Mouse (Mus musculus) heart, embryonic 14.5 days (tissue): ENCODE measurements around the gene Phb2. TPM values are rescaled to one million over a fixed set of nuclear protein-coding genes. Genes with fewer than 3 reads are reported as not detected.

Source experiments
- microRNA counts: library from miRNA; unstranded; fragments of <30 nt; microRNA quantifications from one replicate; lab custom pipeline; 2016
- microRNA-seq: library from miRNA; unstranded; fragments of <30 nt; microRNA quantifications from one replicate; pipeline ENCODE4, GENCODE M21; 2016
- polyA plus RNA-seq: library from polyadenylated mRNA; unstranded; fragments of >200 nt; fragmentation: Nextera tagmentation; extraction: Ambion mirVana; gene quantifications from 2 replicates; pipeline ENCODE4 v1.2.1, GENCODE M21; 2014

The Phb2 gene
- polyA plus RNA-seq, 1 experiment from 2014 or later: 295 TPM

MicroRNA genes within 50 kb of the gene (microRNA counts, 519-probe panel; counts per million panel counts)
- microRNA mmu-miR-141 (lab: Ali Mortazavi, UCI) (322 counts per million, percentile 70 among the panel's probes with 10 or more counts), microRNA mmu-miR-200c (lab: Ali Mortazavi, UCI) (322 counts per million, percentile 70 among the panel's probes with 10 or more counts)

Small RNAs within 50 kb of the gene (microRNA-seq; reads per million reads assigned to microRNA genes)
- gene Mir141: 5.6 reads per million, percentile 15 among the genes with 10 or more reads in this experiment
- gene Mir200c: 42.8 reads per million, percentile 41 among the genes with 10 or more reads in this experiment

Other genes starting within 250 kb of the Phb2 start
- 0.49 and 1.5 TPM in 2 replicates for gene Clstn3, start 247.5 kb upstream of the Phb2 start, polyA plus RNA-seq
- 0.36 and 0.58 TPM in 2 replicates for gene C1rl, start 219.2 kb upstream of the Phb2 start, polyA plus RNA-seq
- 0.55 and 0.59 TPM in 2 replicates for gene C1ra, start 199.9 kb upstream of the Phb2 start, polyA plus RNA-seq
- 0.07 and 0.26 TPM in 2 replicates for gene C1s1, start 170.0 kb upstream of the Phb2 start, polyA plus RNA-seq
- gene C1rb, start 142.0 kb upstream of the Phb2 start, polyA plus RNA-seq: not detected in 2 replicates
- gene C1s2, start 76.3 kb upstream of the Phb2 start, polyA plus RNA-seq: not detected in 2 replicates
- gene Lpcat3, start 49.3 kb upstream of the Phb2 start, polyA plus RNA-seq: 45.0 and 47.7 TPM in 2 replicates
- gene Emg1, start 158 bp upstream of the Phb2 start, polyA plus RNA-seq: 114 and 117 TPM in 2 replicates
- 4.9 and 8.6 TPM in 2 replicates for gene Ptpn6, start 26.4 kb downstream of the Phb2 start, polyA plus RNA-seq
- 449 and 503 TPM in 2 replicates for gene Grcc10, start 29.0 kb downstream of the Phb2 start, polyA plus RNA-seq
- not detected in 2 replicates for gene Gm45234, start 43.7 kb downstream of the Phb2 start, polyA plus RNA-seq
- gene Atn1, start 44.2 kb downstream of the Phb2 start, polyA plus RNA-seq: 6.2 and 9.3 TPM in 2 replicates
- gene Eno2, start 57.3 kb downstream of the Phb2 start, polyA plus RNA-seq: 4.2 TPM in 2 replicates
- not detected in 2 replicates for gene Lrrc23, start 67.4 kb downstream of the Phb2 start, polyA plus RNA-seq
- 4.0 and 5.7 TPM in 2 replicates for gene Spsb2, start 96.3 kb downstream of the Phb2 start, polyA plus RNA-seq
- gene Tpi1, start 102.0 kb downstream of the Phb2 start, polyA plus RNA-seq: 1,486 and 1,545 TPM in 2 replicates
- gene Usp5, start 117.1 kb downstream of the Phb2 start, polyA plus RNA-seq: 78.9 and 85.9 TPM in 2 replicates
- gene Cdca3, start 117.2 kb downstream of the Phb2 start, polyA plus RNA-seq: 126 and 139 TPM in 2 replicates
- gene Gnb3, start 127.9 kb downstream of the Phb2 start, polyA plus RNA-seq: 6.7 and 7.5 TPM in 2 replicates
- gene P3h3, start 145.4 kb downstream of the Phb2 start, polyA plus RNA-seq: 18.7 and 20.5 TPM in 2 replicates
- gene Gpr162, start 151.6 kb downstream of the Phb2 start, polyA plus RNA-seq: 0.71 and 0.86 TPM in 2 replicates
- gene Cd4, start 175.9 kb downstream of the Phb2 start, polyA plus RNA-seq: 0.16 TPM in 1 of 2 replicates, not detected in the other
- gene Lag3, start 199.4 kb downstream of the Phb2 start, polyA plus RNA-seq: 1.00 and 1.1 TPM in 2 replicates
- gene Ptms, start 207.8 kb downstream of the Phb2 start, polyA plus RNA-seq: 238 and 251 TPM in 2 replicates
- 364 and 365 TPM in 2 replicates for gene Mlf2, start 219.1 kb downstream of the Phb2 start, polyA plus RNA-seq